Mouse (Mus musculus): ENCODE measurements around the gene Arpc1a.

- TF ChIP-seq POLR2A (IDR thresholded peaks at IDR 0.05; ENCODE audit: extremely low read depth, insufficient read depth, low read length): no peak
- no peak for TF ChIP-seq CTCF (IDR thresholded peaks at IDR 0.05; ENCODE audit: extremely low read depth, insufficient read depth, low read length)
These were observed 39.8 kb downstream of the Arpc1a start for GRCm38 (mm10) chr5:145123396-145123795.
